Mouse (Mus musculus) A20 (cell line): Measurements from ENCODE around the gene Slc16a10.

Experiments used
- DNase-seq: peaks from one replicate; pipeline ENCODE4 v3.0.0-alpha.2; 2011; ENCODE audit warnings: low read depth, low spot score

Slc16a10 gene

DNA sequence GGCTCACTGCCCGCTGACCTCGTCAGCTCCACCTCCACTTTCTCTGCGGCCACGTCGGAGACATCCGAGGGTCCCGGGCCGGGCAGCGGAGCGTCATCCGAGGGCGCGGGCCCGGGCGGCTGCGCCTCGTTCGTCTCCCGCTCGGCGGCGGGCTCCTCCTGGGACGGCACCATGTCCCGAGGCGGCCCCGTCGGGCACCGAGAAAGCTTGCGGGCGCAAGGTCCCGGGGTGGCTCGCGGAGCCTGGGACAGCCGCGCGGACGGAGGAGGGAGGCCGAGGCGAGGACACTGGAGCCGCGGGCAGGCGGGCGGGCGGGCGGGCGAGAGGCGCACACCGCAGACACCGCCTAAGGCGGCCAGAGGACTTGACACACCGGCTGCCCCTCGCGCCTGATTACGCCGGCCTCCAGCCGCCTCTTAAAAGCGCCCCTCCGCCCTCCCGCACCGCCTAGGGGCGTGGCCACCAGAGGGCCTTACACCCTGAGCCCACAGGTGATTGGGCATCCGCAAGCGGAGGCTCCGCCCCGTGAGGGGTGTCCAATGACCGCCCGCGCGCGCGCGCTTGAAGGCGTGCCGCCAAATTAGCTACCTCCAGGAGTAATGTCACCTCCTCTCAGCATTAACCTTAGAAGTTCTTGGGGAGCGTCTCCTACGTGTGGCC lies at the start of gene Slc16a10:
Gene Slc16a10, minus strand, starts transcription at position 395 of the 660 bp plus-strand sequence.
- peak; percentile 92 for DNase-seq

DNA sequence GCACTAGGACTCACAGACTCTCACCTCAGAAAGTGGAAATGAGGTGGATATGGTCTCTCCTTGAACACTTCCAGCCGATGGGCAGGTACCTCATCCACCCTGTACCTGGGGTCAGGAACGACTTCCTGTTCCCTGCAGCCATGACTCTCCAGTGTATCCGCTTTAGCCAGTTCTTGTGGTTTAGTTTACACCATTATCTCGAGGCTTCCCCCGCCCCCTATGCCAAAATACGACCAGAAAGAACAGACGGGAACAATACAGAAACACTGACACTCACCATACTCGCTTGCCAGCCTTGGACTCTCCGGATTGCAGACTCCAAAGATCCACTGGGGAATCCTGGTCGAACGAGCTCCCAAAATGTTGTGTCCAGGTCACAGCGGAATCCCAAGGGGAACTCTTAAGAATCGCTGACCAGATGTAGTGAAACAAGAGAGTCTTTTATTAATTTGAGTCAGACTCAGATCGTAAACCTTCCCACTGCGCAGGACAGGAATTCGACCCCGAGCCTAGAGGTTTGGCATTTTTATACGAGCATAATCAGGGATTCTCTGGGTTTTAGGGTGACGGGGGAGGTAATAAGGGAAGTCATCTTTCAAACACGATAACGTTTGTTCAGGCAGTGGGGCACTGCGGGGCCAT lies 49.4 kb upstream of the Slc16a10 start:
- DNase-seq, result no peak

DNA sequence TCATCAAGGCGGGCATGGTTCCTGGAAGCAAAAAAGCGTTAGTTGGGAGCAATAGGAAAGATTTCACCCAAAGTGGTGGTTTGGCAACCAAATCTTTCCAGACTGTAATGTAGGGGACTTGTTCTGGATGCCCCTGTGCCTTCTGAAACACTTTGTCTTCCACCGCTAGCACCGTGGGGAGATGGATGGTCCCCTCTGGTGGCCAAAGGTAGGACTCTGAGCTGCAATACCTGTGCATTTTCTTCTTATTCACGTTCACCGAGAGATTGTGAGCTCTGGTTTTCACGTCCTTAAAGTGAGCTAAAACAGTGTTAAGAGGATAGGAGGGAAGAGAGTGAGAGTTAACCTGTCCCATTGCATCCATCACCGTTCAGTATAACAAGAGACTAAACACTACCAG lies 48.8 kb upstream of the Slc16a10 start:
- DNase-seq, result peak; percentile 29

DNA sequence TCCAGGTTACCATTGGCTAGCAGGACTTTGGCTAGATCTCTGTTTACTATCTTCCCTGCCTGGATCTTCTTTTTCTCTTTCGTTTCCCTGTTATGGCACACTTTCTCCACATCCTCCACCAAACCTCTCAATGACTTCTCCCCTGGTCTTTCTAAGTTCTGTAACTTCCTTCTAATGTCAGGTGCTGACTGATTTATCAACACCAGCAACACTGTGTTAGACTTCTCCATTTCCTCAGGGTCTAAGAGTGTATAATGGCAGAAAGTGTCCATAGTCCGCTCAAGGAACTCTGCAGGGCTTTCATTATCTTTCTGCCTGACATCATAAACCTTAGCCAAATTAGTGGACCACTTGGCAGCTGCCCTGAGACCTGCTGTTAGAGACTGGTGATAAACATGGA lies 47.6 kb upstream of the Slc16a10 start:
- no peak for DNase-seq

DNA sequence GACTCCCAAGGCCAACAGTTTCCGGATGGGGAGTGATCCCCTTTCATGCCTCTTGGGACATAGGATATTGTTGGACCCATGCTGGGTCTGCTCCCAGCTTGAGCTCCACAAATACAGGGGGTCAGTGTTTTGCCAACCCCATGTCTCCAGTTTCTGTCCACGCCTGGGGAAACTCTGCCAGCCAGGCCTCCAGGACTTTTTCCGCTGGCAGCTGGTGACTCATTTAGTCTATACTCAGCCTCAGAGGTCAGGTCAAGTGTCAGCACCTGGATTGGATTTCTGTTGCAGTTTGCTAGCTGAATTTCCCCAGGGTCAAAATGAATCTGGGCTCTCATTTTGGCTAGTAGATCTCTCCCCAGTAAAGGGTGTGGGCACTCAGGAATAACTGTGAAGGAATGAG lies 46.8 kb upstream of the Slc16a10 start:
- no peak for DNase-seq

DNA sequence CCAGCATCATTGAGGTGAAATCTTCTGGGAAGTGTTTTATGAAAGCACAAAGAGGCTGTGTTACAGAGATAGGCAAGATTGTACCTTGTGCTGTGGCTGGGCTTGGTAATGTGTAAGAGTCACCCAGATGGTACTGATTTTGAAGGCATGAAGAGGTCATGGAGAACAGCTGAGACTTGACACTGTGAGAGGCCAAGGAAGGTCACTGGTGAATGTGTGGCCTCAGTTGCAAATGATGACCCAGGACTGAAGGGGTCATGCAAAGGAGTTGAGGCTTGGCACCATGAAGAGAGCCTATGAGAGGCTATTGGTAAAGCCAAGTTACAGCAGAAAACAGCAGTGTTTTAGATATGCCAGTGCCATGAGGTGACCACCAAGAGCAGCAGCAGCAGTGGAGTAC lies 43.9 kb upstream of the Slc16a10 start:
- DNase-seq, result no peak

DNA sequence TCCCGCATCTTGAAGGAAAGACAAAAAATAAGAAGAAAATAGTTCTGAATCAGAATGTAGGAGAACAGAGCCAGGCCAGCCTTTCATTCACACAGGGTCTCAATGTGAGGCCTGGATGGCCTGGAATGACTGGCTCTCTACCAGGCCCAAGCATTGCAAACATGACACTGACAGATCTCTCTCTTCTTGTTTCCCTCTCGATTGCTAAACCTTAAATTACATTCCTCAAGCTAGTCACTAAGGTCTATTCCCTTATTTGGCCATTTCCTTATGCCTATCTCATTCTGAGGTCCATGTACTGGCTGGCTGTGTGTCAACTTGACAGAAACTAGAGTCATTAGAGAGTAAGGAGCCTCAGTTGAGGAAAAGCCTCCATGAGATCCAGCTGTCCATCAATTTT lies 38.0 kb upstream of the Slc16a10 start:
- no peak for DNase-seq

DNA sequence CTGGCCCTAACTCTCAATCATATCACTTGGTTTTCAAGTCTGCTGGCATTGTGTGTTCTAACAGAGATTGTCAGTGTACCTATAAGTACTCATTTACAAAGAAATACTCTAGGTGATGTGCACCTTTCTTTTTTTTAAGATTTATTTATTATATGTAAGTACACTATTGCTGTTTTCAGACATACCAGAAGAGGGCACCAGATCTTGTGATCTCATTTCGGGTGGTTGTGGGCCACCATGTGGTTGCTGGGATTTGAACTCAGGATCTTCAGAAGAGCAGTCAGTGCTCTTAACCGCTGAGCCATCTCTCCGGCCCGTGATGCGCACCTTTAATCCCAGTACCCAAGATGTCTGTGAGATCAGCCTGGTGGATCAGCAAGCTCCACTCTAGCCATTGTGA lies 37.1 kb upstream of the Slc16a10 start:
- peak; percentile 58 for DNase-seq

DNA sequence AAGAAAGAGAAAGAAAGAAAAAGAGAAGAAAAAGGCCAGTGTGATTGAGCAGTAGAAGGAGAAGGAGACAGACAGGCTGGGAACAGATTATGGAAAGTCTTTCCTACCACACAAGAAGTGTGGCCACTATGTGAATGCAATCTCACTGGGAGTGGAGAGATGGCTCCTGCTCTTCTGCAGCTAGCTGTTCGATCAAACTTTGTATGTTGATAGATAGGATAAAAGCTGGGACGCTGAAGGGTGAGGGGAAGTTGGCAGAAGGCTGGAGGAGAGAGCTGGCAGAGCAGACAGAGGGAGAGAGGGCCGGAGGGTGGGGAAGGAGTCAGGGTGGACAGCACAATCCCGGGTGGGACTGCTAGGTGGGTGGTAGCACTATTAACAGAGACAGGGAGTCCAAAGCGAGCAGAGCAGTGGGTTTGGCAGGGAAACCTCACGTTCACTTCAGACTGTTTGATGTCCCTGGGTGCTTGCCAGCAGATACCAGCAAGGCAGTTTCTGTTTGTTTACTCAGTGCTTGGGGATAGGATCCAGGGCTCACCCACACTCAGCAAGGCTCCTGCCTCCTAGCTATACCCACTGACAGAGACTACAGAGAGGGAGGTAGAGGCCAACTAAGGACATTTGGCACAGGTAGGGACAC lies 35.4 kb upstream of the Slc16a10 start:
- no peak for DNase-seq

DNA sequence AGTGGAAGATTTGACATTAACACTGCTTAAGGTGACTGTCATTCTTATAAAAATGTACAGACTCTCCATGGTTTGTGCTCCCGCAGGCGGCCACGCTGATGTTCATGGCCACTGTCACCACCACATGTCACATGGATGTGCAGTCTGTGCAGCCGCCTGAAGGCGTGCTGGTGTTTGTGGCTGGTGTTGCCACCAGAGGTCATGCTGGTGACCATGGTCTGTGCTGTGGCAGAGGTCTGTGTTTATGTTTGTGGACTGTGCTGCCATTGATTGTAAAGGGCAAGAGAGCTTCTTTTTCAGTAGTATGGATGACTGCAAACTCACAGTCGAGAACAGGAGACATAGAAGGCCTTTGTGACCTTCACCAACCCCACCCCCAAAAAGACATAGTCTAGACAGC lies 30.1 kb upstream of the Slc16a10 start:
- peak; percentile 56 for DNase-seq

DNA sequence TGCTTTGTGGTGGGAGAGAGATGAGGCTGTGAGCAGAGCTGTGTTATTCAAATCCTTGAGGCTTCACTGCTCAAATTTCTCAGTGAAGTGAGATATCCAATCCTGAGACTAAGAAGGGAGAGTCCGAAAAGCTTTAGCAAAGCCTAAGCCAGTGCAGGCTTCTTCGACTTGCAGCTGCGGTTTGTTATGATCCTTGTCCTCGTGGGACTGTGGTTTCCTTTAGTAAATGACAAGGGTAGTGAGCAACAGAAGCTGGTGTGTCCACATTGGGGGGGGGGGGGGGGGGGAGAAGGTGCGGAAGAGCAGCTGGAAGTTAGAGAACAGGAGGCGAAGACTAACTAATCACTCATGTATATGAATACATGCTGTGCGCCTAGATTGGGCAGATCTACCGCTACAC lies 29.2 kb upstream of the Slc16a10 start:
- peak; percentile 66 for DNase-seq

DNA sequence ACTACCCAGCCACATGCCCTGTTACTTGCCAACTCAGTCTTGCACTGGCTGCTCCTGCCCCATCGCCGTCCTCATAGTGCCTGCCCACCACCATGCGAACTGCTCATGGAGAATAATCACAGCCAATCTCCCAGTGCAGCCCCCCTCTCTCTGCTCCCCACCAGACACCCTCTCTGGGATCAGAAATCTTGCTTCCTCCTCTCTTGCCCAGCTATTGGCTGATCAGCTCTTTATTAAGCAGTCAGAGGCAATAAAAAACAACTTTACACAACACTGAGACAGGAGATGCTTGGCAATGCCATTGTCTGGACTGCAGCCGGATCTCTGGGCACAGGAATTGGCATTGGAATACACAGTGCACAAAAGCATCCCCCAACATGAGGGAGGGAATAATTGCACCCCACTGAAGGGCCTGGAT lies 28.1 kb upstream of the Slc16a10 start:
- no peak for DNase-seq

DNA sequence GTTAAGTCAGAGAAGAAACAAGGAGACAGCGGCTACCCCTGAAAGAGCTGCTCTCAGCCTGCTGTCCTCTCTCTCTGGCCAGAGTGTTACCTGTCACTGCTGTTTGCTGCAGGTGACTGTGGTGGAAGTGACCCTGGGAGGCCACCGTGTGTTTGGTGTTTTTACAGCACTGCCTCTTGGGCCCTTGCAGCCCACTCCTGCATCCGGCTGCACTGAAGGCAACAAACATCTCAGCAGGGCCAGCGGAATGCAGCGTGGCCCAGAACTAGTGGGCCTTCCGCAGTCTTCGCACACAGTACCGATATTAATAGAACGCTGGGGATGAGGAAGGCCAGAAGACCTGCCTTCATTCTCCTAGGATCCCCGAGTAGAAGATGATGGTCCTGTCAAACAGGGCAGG lies 27.5 kb upstream of the Slc16a10 start:
- DNase-seq, result peak; percentile 69

DNA sequence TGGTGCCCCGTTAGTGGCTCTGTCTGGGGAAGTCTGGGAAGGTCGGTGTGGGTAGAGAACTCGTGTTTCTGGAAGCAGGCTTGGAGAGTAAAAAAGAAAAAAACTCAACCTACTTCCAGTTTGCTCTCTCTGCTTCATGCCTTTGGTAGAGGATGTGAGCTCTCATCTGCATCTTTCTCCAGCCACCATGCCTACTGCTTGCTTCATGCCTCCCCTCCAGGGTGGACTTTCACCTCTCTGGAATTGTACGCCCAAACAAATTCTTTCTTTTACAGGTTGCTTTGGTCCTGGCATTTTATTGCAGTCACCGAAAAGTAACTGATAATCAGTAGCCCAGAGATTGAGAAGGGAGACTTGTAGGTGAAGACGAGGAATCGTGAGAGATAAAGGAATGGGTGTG lies 27.0 kb upstream of the Slc16a10 start:
- DNase-seq, result no peak

DNA sequence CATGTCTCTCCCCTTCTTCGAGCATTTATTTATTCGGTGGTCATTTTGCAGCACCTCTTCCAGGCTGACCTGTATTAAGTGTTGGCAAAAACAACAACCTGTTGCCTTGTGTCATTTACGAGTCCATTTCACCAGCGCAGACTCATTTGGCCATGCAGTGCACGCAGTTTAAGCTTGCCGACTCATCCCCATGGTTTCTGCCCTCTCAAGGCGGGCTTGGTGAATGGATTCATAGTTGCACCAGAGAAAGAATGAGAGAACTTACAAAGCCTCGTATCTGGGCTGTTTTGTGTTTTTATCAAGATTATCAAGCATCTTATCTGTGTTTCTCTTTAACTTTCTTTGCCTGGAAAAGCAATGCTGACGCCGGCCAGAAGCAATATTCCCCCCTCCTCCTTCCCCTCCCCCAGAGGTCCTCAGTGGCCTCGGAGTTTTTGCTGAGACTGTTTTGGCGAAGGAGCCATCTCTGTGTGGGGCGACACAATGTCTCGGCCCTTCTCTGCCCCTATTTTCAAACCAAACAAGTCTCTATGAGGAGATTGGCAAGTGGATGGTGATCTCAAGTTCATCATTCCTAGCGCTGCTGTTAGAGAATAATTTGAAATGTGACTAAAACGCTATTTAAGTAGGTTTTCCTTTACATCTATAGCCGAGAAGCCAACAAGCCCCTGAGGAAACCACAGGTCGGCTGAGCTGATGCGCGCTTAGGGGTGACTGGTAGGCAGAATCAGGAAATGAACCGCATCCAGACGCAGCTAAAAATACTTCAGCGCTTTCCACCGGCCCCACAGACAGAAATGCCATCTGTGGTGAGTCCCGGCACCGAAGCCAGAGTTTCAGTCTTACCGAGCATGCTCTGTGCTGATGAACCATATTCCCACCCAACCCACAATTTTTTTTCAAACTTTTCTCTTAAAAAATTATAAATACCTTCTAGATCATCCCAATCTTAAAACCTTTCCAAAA lies 22.6 kb upstream of the Slc16a10 start:
- DNase-seq, result peak; percentile 78

DNA sequence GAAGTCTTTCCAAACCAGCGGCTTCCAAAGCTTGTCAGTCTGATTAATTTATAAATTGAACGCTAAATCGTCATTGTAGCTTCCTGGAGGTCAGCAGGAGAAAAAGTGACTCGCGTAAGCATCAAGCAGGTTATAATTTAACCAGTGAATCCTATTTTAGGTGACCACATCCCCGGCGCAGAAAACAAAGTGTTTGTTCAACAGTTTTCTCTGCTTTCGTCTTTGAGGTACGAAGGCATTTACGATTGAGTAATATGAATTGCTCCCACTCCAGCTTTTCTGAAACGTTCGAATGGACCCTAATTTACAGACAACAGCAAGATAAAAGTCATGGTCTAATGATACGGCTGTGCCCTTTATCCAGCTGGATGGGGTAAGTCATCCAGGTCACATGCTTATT lies 21.9 kb upstream of the Slc16a10 start:
- no peak for DNase-seq

DNA sequence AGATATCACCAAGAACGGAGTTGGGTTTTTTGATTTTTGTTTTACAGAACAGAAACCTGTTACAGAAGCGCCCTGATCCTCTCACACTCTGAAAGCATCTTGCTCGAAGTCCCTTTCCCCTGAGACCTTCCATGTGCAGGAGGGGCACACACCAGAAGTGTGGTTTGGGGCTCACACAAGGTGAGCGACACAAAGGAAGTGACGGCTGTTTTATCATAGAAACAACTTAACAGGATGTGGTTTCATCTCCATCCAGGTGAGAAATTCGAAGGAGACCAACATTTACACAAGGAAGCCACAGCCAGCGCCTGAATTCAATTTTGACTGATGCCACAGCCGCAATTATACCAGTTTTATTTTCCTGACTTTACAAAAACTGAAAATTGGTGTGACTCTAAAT lies 21.3 kb upstream of the Slc16a10 start:
- DNase-seq, result peak; percentile 80

DNA sequence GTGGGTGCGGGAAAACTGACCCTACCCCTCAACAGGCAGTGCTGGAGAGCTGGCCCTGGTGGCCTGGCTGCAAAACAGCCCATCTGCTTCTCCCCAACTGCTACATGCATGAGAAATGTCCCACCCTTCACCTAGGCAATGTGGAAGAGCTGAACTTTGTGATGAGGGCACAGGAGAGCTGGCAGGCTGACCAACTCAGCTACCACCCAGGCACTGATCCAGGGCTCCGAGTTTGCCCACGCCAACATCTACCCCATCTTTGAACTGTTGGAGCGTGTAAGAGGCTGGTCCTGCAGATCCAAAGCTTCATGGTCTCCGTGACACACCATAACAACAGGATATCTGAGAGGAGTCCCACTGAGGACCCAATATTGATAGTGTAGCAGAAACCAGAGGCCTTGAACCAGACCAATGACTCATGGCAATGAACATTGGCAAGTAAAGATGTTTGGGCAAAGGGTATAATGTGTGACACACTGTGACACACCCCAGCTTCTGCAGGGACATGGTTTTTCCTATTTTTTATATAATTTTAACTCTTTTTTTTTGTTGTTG lies 19.7 kb upstream of the Slc16a10 start:
- no peak for DNase-seq

DNA sequence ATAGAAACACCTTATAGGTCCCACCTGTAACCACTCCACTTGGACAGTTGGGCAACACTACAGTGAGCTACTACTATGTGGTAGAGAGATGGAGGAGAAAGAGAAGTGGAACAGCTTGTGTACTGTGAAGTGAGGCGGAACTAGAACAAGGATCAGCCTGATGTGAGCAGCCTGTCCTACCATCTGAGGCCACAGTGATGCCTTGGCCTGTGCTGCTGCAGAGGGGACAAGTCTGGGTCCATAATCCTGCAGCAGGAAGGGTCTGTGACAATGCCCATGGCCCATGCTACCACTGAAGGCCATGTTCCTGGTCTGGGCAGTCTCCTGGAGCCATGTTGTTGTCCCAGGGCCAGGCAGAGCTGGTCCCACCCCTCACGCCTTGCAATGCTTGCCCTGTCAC lies 19.2 kb upstream of the Slc16a10 start:
- no peak for DNase-seq

DNA sequence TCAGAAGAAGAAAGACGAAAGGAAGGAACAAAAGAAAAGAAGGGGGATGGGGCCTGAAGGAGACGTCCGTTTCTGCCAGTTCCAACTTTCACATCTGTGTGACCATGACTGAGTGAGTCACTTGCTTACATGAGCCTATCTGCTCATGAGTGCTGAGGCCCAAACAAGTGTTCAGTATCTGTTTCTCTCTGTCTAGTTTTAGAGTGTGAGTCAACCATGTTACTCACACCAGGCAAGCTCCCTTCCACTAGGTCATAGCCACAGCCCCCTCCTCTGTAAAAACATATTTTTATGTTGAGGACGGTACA lies 10.4 kb upstream of the Slc16a10 start:
- DNase-seq, result no peak

DNA sequence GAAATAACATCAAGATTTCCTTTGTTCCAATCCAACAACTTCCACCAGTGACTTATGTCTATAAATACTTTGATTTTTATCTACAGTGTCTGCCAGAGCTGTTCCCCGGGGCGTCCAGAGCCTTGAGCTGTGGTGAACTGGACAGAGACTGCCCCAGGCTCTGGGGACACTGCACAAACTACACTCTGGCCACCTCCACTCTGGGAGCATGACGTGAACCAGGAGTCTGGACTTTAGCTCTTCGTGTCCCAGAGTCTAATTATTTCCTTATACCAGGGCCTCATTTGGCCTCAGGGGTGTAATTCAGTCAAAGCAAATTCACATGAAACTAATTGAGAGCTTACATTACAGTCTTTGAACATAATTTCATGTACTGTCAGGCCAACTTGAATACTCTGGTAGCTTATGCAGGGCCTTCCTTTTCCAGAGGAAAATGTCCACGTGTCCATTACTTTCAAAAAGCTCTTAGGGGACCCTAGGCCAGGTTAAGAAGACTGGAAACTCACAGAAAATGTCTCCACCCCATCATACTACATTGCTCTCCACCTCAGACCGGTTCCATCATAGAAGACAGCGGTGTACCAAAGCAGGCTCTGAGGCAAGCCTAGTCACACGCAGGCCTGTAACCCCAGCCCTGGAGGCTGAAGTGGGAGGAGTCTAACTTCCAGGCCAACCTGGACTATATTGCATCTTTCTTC lies 9.9 kb upstream of the Slc16a10 start:
- DNase-seq, result no peak
